Mouse (Mus musculus) hindbrain, embryonic 16.5 days (tissue): ENCODE measurements around the gene Tbc1d1. TPM values are rescaled to one million over a fixed set of nuclear protein-coding genes. Genes with fewer than 3 reads are reported as not detected.

ENCODE experiments used
- ATAC-seq: fragments of 200-750 bp; cut with Nextera tagmentation; 2 replicates; pipeline ENCODE4 v1.8.0; 2017; ENCODE audit warnings: moderate TSS enrichment, moderate library complexity
- H3K27ac ChIP-seq: fragments of 300-500 bp; sonication (generic); 2 replicates; pipeline ENCODE4 v1.5.1; 2014; ENCODE audit warnings: low read depth, mild to moderate bottlenecking, control low read depth, low read length, moderate library complexity
- H3K27me3 ChIP-seq: fragments of 300-500 bp; sonication (generic); replicated peaks from 2 replicates; pipeline ENCODE4 v1.6.1; 2014; ENCODE audit warnings: low read length; ENCODE audit not compliant: control insufficient read depth, insufficient read depth
- H3K36me3 ChIP-seq: fragments of 300-500 bp; sonication (generic); 2 replicates; pipeline ENCODE4 v1.6.1; 2014; ENCODE audit warnings: mild to moderate bottlenecking, low read length, moderate library complexity, mixed read lengths; ENCODE audit not compliant: control insufficient read depth, insufficient read depth
- H3K4me1 ChIP-seq: fragments of 300-500 bp; sonication (generic); 2 replicates; pipeline ENCODE4 v1.6.1; 2014; ENCODE audit warnings: low read depth, low read length; ENCODE audit not compliant: control insufficient read depth, insufficient read depth
- H3K4me2 ChIP-seq: fragments of 300-500 bp; sonication (generic); 2 replicates; pipeline ENCODE4 v1.6.1; 2014; ENCODE audit warnings: mild to moderate bottlenecking, low read length, control low read depth, moderate library complexity
- H3K4me3 ChIP-seq: fragments of 300-500 bp; sonication (generic); 2 replicates; pipeline ENCODE4 v1.5.1; 2014; ENCODE audit warnings: mild to moderate bottlenecking, low read length, control low read depth, moderate library complexity
- H3K9ac ChIP-seq: fragments of 300-500 bp; sonication (generic); 2 replicates; pipeline ENCODE4 v1.6.1; 2014; ENCODE audit warnings: low read depth, mild to moderate bottlenecking, control low read depth, low read length, moderate library complexity
- H3K9me3 ChIP-seq: fragments of 300-500 bp; sonication (generic); 2 replicates; pipeline ENCODE4 v1.6.1; 2014; ENCODE audit warnings: mild to moderate bottlenecking, low read length, moderate library complexity; ENCODE audit not compliant: control insufficient read depth
- WGBS: fragments of 180-500 bp; shearing (Covaris S2); extraction: QIAGEN DNeasy Blood & Tissue Kit; methylation state at CpG from one replicate; pipeline ENCODE4 v1.1.7; 2014; 5-methylcytosine and 5-hydroxymethylcytosine counted together
- polyA plus RNA-seq: library from polyadenylated mRNA; unstranded; fragments of >200 nt; fragmentation: Nextera tagmentation; extraction: Ambion mirVana; gene quantifications from 2 replicates; pipeline ENCODE4 v1.2.1, GENCODE M21; 2015

The Tbc1d1 gene
- polyA plus RNA-seq, 1 experiment from 2014 or later = 10.9 TPM

- no peak overlapping the region for H3K27ac ChIP-seq
- peaks cover 7% of the 10 kb centered on the region for H3K4me1 ChIP-seq
- H3K36me3 ChIP-seq = no peaks in the 10 kb centered on the region
- 60% methylated on average over 3 of the region's 3 CpGs for WGBS
- no peak for ATAC-seq
- no peak overlapping the region for H3K9ac ChIP-seq
- no peak overlapping the region for H3K4me2 ChIP-seq
- H3K4me3 ChIP-seq = no peak overlapping the region
- H3K27me3 ChIP-seq = no peaks in the 10 kb centered on the region
- no peaks in the 10 kb centered on the region for H3K9me3 ChIP-seq
Measured at GRCm38 (mm10) chr5:64235250-64235649, 79.1 kb downstream of the Tbc1d1 start.

- ATAC-seq = no peak
- Histone ChIP-seq H3K4me3 (no peak overlapping the region), H3K27ac (no peak overlapping the region), H3K27me3 (no peaks in the 10 kb centered on the region), H3K4me2 (no peak overlapping the region), H3K9me3 (no peaks in the 10 kb centered on the region), H3K9ac (no peak overlapping the region), H3K36me3 (no peaks in the 10 kb centered on the region), H3K4me1 (no peaks in the 10 kb centered on the region)
- 66% methylated on average over 7 of the region's 7 CpGs for WGBS
Measured at GRCm38 (mm10) chr5:64236561-64236960, 80.5 kb downstream of the Tbc1d1 start.

GRCm38 (mm10) chr5:64237263-64237662, 81.2 kb downstream of the Tbc1d1 start:
- Histone ChIP-seq H3K4me1 (no peaks in the 10 kb centered on the region), H3K4me2 (no peak overlapping the region), H3K27ac (no peak overlapping the region), H3K36me3 (no peaks in the 10 kb centered on the region), H3K4me3 (no peak overlapping the region), H3K9ac (no peak overlapping the region), H3K27me3 (no peaks in the 10 kb centered on the region), H3K9me3 (no peaks in the 10 kb centered on the region)
- WGBS = 31% methylated on average over 1 of the region's 1 CpGs
- no peak for ATAC-seq

GRCm38 (mm10) chr5:64237693-64238092, 81.6 kb downstream of the Tbc1d1 start:
- ATAC-seq = no peak
- Histone ChIP-seq H3K4me2 (no peak overlapping the region), H3K9me3 (no peaks in the 10 kb centered on the region), H3K27me3 (no peaks in the 10 kb centered on the region), H3K4me1 (no peaks in the 10 kb centered on the region), H3K9ac (no peak overlapping the region), H3K4me3 (no peak overlapping the region), H3K27ac (no peak overlapping the region), H3K36me3 (no peaks in the 10 kb centered on the region)
- 58% methylated on average over 3 of the region's 3 CpGs for WGBS

GRCm38 (mm10) chr5:64238894-64239652, 83.0 kb downstream of the Tbc1d1 start:
- WGBS = 92% methylated on average over 3 of the region's 3 CpGs
- Histone ChIP-seq H3K4me3 (no peak overlapping the region), H3K4me1 (no peaks in the 10 kb centered on the region; the same call in 1 of the 2 replicates), H3K9me3 (no peaks in the 10 kb centered on the region), H3K36me3 (no peaks in the 10 kb centered on the region), H3K4me2 (no peak overlapping the region), H3K9ac (no peak overlapping the region), H3K27me3 (no peaks in the 10 kb centered on the region), H3K27ac (no peak overlapping the region)
- no peak for ATAC-seq

GRCm38 (mm10) chr5:64240941-64241682, 85.0 kb downstream of the Tbc1d1 start:
- 76% methylated on average over 13 of the region's 13 CpGs for WGBS

GRCm38 (mm10) chr5:64241867-64242266, 85.8 kb downstream of the Tbc1d1 start:
- no peaks in the 10 kb centered on the region for H3K27me3 ChIP-seq
- no peak overlapping the region for H3K27ac ChIP-seq
- H3K9me3 ChIP-seq = no peaks in the 10 kb centered on the region
- H3K4me3 ChIP-seq = no peak overlapping the region
- no peaks in the 10 kb centered on the region; the same call in 1 of the 2 replicates for H3K4me1 ChIP-seq
- no peak overlapping the region for H3K9ac ChIP-seq
- H3K36me3 ChIP-seq = no peaks in the 10 kb centered on the region
- no peak for ATAC-seq
- WGBS = 84% methylated on average over 8 of the region's 8 CpGs
- no peak overlapping the region for H3K4me2 ChIP-seq

More at GRCm38 (mm10) chr5:64240941-64241682, 85.0 kb downstream of the Tbc1d1 start:
- no peaks in the 10 kb centered on the region for H3K36me3 ChIP-seq
- no peak overlapping the region for H3K4me3 ChIP-seq
- no peak overlapping the region for H3K9ac ChIP-seq
- H3K27me3 ChIP-seq = no peaks in the 10 kb centered on the region
- no peaks in the 10 kb centered on the region for H3K9me3 ChIP-seq
- ATAC-seq = no peak
- no peaks in the 10 kb centered on the region; the same call in 1 of the 2 replicates for H3K4me1 ChIP-seq
- H3K4me2 ChIP-seq = no peak overlapping the region
- H3K27ac ChIP-seq = no peak overlapping the region

GRCm38 (mm10) chr5:64242795-64243455, 86.8 kb downstream of the Tbc1d1 start:
- H3K9ac ChIP-seq = no peak overlapping the region
- WGBS = 71% methylated on average over 9 of the region's 9 CpGs

GRCm38 (mm10) chr5:64243666-64244065, 87.6 kb downstream of the Tbc1d1 start:
- Histone ChIP-seq H3K4me3 (no peak overlapping the region), H3K27ac (no peak overlapping the region), H3K36me3 (no peaks in the 10 kb centered on the region), H3K9me3 (no peaks in the 10 kb centered on the region), H3K4me1 (no peaks in the 10 kb centered on the region; the same call in 1 of the 2 replicates), H3K4me2 (no peak overlapping the region), H3K9ac (no peak overlapping the region), H3K27me3 (no peaks in the 10 kb centered on the region)
- no peak for ATAC-seq
- WGBS = 46% methylated on average over 6 of the region's 6 CpGs

More at GRCm38 (mm10) chr5:64242795-64243455, 86.8 kb downstream of the Tbc1d1 start:
- H3K9me3 ChIP-seq = no peaks in the 10 kb centered on the region
- no peaks in the 10 kb centered on the region for H3K27me3 ChIP-seq
- H3K4me3 ChIP-seq = no peak overlapping the region
- H3K4me2 ChIP-seq = no peak overlapping the region
- H3K4me1 ChIP-seq = no peaks in the 10 kb centered on the region; the same call in 1 of the 2 replicates
- 0 out of 2 replicates have a peak, but pooled peaks have one; percentile 30 for ATAC-seq
- H3K36me3 ChIP-seq = no peaks in the 10 kb centered on the region
- H3K27ac ChIP-seq = no peak overlapping the region
